Mouse (Mus musculus) C2C12 (cell line): ENCODE measurements around the gene Gpr62.

Experiments used
- CTCF ChIP-seq: IDR thresholded peaks from one replicate; pipeline ENCODE4 v1.5.1; 2011; ENCODE audit not compliant: control insufficient read depth, insufficient read depth, insufficient read length
- MAX ChIP-seq: IDR thresholded peaks from one replicate; pipeline ENCODE4 v1.6.1; 2011; ENCODE audit warnings: mild to moderate bottlenecking, control low read depth
- MYOG ChIP-seq: IDR thresholded peaks from one replicate; pipeline ENCODE4 v1.6.1; 2011; ENCODE audit not compliant: control insufficient read depth, insufficient read length; ENCODE audit errors: extremely low read depth
- USF1 ChIP-seq: IDR thresholded peaks from one replicate; pipeline ENCODE4 v1.6.1; 2011; ENCODE audit warnings: low read depth, mild to moderate bottlenecking, control low read depth, moderate library complexity

DNA sequence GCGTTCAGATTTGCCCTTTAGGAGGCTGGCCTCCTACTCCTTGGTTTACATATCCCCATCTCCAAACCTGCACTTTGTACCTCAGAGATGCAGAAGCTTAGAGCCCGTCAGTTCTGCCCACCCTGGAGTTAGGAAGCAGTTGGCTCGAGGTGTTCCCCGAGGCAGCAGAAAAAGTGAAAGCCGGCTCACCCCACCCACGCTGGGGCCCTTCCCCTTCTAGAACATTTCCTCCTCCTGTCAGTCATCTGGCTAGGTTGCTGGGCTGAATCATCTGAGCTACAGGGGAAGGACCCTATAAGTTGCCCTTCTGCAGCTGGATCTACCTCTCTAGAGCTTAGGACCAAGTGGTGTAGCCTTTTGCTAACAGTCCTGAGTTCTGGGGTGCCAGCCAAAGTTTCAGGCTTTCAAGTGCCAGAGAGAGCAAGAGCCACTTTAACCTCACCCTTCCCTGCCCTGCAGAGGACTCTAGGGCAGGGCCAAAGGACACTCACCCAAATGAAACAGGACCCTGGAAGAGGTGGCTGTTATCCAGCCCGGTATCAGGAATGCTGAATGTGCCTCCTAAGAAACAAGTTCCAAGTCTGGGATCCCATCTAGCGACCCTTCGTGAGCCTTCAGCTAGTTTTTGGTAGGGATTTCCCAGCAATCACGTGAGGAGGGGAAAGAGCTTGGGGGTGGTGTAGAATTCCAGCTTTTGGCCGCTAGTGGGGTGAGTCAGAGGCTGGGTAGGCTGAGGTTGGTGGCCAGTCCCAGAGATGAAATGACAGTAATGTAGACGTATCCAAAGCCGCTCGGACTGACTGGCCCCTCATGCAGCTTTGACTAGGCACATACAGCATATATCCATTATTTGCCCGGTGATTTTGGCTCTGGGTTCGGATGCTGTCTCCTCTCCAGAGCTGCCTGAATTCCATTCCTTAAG is 10.5 kb upstream of the Gpr62 start:
- TF ChIP-seq MYOG (no peak), CTCF (no peak), MAX (no peak), USF1 (peak; percentile 98)
